Mouse (Mus musculus) cerebellum, adult 9-11 months (tissue): Measurements from ENCODE around the gene Cyth2.

Source experiments
- DNase-seq: peaks from one replicate; pipeline ENCODE4 v3.0.0; 2022

Cyth2 gene

DNA sequence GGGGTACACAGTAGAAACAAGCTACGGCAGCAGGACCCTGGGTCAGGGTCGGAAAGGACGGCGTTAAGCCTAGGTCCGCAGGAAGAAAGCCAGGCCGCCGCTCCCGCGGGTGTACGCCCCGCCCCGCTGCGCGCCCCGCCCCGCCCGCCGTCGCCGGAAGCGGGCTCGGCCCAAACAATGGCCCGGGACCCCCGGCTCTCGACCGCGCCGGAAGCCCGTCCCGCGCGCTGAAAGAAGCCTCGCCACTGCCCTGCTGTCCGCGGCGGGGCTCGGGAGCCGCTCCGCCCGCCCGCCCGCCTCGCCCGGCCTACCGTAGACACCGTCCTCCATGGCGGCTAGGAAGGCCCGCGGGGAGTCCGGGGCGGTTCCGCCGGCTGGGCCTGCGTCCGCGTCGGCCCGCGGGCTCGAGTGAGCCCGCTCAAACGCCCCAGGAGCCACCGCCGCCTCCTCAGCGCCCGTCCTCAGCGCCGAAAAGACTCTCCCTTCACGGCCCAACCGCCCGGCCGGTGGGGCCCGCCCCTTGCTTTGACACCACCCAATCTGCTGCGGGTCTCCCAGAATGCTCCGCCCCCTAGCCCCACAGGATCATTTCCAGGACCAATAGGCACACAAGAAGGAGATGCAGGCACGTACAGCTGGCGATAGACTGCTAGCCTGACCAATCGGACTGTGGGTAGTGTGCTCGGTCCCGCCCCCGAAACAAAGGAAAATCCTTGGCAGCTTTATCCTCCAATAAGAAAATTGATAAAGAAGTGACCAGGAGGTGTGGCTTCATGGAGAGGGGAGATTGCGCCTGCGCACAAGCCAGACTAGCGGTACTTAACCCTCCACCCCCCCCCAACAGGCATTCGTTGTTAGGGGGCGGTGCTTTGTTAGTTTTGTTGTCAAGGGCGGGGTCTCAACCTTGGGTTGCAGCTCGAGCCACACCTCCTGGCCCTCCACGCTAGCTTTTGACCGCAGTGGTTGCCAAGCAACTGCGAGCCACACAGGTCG is at the start of gene Cyth2:
Gene Cyth2 (minus strand): TSS at position 795 of the 993 bp plus-strand sequence.
- peak; percentile 100 for DNase-seq

DNA sequence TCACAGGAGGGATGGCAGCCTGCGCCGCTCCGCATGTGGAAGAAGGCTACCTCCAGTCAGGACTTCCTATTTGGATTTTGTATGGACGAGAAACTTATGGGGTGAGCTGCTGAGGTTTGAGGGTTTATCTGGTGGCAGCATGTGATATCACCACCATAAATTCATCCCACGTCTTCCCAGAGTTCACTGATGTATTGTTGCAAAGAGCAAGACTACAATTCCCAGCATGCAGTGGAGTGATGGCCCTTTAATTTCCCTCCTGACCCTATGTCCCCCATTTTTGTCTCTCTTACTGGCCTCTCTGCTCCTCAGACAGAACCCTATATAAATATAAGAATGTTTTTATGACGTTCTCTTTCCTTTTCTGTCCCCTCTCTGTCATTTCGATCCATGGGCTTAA is 48.4 kb upstream of the Cyth2 start:
- DNase-seq = no peak

DNA sequence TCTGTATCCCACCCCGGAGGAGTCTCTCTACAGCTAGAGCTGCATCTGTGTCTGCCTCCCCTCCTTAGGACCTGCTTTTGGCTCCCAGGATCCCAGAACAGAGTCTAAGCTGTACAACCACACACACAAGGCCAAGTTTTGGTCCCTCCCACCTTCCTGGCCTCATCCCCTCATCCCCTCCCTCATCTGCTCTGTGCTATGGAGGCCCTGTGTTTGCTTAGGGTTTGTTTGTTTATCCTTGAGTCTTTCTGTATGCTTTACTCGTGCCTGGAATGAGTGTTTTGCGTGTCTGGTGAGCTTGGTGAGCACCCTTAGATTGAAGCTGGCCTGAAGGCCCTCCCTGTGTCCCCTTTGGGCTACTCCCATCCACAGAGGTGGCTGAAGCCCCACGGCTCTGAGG is 44.6 kb upstream of the Cyth2 start:
- DNase-seq = no peak

DNA sequence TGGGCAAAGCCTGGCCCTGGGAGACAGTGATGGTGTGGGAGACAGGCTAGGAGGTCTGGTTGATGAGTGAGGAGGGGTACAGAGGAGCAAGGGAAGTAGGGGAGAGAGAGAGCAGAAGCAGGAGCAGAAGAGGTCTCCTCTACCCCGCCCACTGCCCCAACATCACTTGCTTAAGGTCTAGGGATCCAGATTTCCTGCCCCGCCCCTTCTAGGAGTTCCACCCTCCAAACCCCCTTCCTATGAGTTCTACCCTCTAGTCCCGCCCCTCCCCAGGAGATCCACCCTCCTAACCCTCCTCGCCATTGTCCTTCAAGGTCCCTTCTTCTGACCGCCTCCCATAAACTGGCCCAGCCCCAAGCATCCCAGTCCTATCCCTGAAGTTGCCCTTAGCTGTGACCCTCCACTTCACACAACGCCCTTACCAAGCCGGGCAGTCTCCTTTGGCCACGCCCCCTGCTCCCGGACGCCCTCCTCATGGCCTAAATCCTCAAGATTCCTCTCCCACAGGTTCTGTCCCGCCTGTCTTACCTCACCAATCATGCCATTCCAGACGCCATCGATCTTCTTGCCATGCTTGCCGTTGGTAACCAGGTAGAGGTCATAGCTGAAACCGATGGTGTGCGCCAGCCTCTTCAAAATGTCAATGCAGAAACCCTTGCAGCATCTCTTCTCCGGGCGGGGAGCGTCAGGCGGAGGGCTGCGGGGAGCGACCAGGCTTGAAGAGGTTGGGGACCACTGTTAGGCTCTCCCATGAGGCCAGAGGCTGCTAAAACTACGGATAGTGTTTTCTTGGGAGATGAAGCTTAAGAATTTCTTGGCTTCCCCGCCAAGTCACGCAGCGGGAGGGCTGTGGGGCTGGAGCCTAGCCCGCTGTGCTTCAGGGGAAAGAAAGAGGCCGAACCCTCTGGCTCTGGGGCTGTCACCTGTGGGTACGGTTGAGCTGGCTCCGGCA is 42.8 kb upstream of the Cyth2 start:
- peak; percentile 71 for DNase-seq

DNA sequence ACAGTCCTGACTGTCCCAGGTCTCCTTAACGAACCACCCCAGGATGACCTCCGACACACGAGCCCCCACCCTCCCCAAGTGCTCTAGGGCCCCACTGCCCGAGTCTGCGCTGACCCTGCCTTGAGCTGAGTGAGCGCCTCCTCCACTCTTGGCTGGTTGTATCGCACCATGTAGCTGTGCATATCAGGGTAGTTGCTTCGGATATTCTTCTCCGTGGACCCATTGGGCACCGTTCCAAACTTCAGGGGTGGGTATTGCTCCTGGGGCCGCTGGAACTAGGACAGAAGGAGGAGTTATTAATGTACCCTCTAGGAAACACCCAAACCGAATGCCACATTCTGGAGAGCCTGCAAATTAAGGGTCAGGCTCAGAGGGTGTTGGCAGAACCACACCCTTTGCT is 38.7 kb upstream of the Cyth2 start:
- no peak for DNase-seq

DNA sequence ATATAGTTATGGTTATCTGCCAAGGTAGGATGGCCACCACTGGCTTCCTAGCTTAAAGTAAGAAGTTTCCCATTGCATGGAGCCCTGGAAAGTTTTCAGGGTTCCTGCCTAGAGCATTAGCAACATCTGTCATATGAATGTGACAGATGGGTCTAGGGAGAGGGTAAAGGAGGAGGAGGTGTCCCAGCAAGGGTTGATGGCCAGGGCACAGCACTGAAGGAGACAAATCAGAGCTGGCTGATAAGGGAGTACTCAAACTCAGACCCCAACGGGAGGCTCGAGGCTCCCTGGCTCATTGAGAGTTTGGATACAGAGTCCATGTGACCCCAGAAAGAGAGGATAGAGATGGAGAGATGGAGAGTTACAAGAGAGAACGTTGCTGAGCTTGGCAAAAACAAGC is 36.3 kb upstream of the Cyth2 start:
- DNase-seq = no peak

DNA sequence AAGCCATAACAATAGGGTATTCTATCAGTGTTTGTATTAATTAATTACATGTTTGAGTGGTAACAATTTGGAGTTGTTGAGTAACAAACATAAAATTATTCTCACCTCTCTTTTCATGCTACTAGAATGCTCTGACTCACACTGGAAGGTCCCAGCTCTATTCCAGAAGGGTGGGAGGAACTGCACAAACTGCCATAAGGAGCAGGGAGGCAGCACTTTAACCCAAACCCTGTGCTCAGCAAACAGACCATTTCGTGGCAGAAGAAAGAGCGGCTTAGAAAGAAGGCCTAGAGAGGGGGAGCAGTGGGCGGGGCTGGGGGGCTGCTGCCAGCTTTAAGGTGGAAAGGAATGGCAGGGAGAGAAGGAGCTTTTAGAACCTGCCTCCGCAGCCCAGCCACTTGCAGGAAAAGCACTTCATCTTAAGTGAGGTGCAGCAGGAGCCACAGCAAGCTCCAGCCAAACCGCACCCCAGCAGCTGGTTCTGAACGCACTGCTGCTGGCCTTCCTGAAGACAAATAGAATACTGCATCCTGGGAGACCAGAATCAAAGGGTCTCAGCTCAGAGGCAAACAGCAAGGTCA is 34.2 kb upstream of the Cyth2 start:
- DNase-seq = no peak

DNA sequence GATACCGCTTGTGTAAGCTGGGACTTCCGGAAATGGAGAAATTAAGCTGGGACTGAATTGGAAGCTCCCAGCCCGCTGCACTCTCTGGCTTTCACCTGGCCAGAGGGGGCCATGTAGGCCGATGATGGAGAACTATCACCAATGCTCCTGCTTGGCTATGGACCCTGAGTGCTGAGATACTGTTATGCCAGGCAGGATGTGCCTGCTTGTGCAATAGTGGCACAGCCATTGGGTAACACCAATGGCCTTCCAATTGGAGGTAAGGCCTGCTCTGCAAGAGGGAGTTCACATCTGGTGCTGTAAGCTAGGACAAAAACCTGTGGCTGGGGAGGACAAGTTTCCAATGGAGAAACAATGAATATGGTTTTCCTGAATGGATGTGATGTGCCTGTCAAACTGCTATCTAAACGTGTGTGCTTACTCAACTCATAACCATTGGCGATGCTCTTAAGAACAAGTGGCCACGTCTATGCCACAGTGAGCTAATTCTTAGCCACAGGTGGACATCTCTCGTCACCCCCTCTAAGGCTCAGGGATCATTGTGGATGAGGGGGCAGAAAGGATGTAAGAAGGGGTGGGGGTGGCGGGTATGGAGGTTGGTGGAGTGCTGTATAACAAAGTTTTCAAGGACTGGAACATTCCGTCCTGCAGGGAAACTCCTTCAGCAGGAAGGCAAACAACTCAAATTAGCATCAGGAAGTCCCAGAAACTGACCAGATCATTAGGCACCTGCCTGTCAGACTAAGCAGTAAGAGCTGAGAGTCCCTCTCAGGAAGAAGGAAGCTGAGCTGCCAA is 28.8 kb upstream of the Cyth2 start:
- no peak for DNase-seq

DNA sequence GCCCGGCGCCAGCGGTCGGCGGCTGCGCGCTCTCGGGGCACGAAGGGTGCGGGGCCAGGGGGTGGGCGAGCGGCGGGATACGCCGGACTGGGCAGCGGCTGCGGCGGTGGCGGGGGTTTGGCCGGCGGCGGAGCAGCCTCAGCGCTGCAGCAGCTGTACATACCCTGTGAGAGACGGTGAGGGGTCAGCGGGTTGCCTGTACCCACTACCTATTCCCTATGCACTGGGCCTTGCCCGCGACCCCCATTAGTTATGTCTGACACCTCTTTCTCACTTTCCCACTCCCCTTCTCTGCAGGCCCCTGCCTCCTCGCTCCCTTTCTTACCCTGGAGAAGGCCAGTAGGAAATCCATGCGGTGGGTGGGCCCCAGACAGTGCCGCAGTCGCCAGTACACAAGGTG is 19.5 kb upstream of the Cyth2 start:
- no peak for DNase-seq

DNA sequence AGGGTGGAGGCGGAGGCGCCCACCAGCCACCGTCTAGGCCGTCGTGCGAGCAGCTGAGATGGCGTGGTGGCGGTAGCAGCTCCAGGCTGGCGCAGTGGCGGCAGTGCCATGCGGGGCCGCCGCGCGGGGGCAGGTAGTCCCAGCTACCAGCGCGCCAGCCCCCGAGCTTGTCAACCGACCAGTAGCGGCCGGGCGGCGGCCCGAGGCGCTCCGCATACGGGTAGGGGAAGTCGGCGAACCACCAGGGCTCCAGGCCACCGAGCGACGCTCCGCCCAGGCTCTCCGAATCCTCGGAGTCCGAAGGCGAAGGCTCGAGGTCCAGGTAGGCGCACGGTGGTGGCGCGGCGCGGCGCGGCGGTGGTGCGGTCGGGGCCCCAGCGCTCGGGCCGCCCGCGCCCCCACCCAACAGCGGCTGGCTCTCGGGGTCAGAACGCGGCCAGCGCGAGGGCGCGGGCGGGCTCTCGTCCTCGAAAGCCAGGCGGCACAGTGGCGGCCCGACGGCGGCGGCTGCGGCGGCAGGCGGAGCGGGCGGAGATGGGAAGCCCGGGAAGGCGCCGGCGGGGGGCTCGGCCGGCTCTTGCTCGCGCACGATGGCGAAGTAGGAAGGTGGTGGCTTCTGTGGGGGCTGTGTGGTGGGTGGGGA is 18.9 kb upstream of the Cyth2 start:
- DNase-seq = no peak

DNA sequence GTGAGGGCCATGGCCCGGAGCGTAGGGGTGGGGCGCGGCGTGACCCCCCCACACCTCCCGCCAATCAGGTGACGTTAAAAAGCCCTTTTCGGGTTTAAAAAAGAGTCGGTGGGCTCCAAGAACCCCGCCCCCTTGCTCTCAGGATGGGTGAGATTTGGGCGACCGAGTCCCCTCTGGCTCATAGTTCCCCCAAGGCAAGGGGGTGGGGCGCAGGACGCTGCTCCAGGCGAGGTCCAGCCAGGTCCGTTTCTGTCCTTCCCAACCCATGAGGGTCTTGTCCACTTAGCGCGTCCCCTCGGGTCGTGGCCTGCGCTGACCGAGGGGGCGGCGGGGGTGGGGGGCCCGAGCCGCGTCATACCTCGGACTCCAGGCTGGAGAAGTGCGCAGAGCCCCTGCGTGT is 18.0 kb upstream of the Cyth2 start:
- peak; percentile 50 for DNase-seq

DNA sequence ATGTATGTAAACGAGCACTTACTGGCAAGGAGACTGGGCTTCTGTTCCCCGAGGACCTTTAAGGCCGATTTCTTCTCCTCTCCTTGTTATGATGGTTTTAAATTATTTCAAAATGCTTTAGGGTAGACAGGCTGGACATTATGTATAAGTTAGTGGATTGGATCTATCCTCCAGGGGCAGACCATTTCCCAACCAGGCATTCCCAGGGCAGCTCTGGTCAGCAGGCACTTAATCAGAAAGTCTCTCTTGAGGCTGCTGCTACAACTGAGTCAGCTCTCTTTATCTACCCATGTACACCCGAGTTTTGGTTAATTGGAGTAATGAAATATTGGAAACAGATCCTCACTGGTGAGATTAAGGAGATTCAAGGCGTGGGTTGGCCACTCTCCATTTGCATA is 16.7 kb upstream of the Cyth2 start:
- no peak for DNase-seq

DNA sequence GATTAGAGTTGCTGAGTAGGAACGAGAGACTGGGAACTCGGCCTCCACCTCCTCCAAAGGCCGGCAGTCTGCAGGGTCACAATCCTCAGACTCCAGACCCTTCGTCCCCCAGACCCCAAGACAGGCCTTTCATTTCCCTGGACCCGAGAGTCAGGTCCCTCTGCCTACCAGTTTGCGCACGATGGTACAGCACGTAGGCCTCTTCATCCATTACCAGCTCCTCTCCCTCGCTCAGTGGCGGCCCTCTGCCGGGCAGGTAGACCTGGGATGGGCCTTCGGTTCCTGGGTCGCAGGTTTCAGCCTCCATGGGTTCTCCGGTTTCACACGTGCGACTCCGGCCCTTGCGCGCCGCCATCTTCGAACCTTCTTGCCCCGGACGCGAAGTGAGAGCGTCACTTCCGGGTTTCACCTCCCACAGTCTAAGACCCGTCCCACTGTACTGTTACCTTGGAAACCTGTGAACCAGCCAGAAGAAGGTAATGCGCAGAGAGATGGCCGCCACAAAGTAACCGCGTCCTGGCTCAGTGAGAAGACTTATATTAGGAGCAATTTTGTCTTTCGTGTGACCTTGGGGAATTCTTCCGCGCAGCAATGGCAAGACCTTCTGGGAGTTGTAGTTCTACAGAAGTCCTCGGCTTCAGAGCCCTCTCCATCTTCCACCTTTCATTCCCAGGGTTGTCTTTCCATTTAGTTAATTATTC is 16.2 kb upstream of the Cyth2 start, which contains the start of gene Grwd1:
Gene Grwd1 (minus strand): TSS at position 518 of the 701 bp plus-strand sequence.
- DNase-seq = peak; percentile 84

DNA sequence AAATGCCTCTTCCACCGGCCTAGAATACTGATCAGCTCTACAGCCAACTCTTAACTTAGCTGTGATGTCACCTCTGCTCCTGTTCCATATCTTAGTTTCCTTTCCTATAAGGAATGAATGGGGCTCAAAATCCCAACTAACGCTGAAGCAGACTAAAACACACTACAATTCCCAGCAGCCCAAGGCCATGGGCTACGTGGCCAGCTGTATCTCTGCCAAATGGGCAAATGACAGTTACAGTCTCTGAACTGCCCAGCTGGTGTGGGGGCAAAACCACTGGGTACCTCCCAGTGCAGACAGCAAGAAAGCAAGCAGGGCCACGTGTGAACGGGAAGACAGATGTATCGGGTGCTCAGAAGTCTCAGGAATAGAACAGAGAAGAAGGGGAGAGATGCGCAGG is 12.2 kb upstream of the Cyth2 start:
- no peak for DNase-seq

DNA sequence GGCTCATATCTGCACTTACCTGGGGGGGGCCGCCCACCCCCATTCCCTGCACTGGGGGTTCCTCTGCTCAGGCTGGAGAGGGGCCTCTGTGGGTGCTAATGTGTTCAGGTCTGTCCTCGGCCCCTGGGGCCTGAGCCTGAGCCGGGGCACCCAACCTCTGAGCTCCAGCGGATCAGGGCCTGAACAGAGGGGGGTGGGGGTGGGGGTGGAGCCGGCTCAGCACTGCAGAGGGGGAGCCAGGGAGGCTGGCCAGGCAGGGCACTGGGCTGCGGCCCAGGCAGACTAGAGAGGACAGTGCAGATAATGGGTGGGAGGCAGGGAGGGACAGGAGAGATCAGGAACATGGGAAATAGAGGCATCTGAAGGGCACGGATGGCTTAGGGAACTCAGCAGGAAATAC is 10.2 kb upstream of the Cyth2 start, which contains the start of gene Kcnj14:
Gene Kcnj14 (minus strand): TSS at position 185 of the 400 bp plus-strand sequence.
- DNase-seq = no peak

DNA sequence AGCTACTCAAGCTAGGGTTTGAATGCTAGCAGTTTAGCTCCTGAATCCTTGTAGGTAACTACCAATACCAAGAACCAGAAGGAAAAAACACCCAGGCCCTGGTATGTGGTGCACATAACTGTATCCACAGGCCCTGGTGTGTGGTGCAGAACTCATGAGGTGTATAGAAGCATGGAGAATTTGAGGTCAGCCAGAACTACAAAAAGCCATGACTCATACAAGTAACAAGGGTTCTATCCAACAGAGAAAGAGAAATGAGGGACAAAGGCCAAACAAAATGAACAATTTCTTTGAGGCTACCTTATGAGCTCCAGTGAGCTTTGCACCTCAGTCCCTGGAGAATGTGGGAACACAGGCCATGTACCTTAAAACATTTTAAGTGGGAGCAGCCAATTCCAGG is 6.5 kb upstream of the Cyth2 start:
- no peak for DNase-seq

DNA sequence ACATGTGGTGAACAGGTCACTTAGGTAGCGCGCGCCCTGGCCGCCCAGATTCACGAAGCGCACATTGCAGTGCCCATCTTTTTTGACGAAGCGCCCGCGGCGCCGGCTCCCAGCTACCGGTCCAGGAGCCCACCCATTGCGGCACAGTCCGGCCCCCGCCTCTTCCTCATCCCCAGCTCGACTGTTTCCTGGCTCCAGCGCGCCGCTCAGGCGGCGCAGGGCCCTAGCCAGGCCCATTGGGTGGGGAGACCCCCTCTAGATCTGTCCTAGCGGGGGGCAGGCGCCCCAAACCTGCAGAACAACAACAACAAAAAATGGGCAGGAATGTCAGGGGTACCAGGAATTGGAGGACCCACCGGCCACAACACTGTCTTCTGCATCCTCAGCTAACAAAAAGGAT is 5.5 kb upstream of the Cyth2 start:
- DNase-seq = no peak

DNA sequence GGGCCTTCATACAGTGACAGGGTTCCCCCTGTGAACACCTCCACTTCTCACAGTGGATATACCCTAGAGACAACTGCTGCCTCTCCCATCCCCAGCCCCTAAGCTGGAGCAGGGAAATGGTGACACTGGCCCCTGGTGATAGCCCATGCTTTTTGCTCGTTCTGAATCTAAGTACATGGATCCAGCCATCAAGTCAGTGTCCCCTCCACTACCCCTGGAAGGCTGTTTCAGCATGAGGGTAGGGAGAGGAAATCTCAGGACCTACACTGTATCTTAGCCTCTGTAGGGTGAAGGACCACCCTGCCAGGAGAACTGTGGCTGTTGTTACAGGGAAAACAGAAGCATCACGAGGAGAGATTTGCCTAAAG is 1.6 kb upstream of the Cyth2 start:
- DNase-seq = no peak

DNA sequence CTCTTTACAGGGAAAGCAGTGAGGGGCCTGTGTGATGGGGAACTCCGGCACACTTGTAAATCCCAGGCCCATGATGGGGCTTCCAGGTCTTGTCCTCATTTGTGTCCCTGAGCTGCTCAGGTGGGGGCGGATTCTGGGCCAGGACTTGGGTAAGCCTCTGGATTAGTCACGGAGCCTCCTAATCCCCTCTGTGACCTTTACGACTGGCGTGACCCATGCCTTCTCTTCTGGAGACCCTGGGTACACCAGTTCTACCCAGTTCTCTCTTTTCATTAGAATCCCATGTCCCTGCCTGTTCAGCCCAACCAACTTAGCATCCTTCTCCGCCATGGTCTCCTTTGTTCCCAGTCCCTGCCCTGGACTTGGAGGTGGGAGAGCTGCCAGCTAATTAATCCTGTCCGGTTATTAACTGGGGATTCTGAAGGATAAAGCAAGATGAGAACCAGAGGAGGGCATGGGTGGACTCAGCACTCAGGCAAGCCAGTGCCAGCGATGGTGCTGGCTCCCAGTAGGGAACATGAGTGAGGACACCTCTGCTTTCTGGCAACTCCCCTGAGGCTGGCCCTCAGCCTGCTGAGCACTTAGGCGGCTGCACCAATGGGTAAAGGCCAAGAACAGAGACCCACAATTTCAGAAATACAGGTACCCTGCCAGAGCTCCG is 1.1 kb upstream of the Cyth2 start:
- peak; percentile 69 for DNase-seq

DNA sequence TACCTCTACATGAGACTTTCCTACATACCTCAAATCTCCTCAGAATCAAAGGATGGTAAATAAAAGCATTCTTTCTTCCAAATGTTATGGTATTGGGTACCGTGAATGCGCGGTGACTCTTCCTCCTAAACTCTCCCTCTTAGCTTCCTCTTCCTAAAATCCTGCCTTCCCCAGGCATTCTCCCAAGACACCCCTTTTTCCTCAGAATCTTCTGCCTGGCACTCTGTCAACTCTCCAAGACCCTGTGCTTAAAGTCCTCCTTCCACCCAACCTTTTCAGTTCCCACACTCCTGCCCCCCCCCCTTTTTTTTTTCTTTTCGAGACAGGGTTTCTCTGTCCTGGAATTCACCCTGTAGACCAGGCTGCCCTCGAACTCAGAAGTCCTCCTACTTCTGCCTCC is 460 bp upstream of the Cyth2 start:
- peak; percentile 71 for DNase-seq

DNA sequence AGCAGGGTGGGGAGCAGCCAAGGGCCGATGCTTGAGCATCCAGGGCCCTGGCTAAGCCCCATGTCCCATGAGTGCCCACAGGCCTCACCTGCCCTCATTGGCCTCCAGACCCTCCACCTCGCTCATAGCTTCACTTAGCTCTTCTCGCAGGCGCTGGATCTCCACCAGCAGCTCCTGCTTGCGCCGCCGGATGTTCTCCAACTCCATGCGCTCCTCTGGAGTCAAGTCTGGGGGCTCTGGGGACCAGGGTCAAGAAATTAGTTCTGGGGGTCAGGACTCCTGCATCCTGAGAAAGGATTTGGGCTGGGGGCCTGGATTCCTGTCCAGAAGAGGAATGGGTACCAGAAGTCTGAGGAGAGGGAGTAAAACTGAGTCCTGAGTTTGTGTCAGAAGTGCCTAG is 1.5 kb downstream of the Cyth2 start:
- no peak for DNase-seq
